Mouse (Mus musculus): ENCODE results near the gene Espnl. TPM values are rescaled to one million over a fixed set of nuclear protein-coding genes. Genes with fewer than 3 reads are reported as not detected.

The Espnl gene
- polyA plus RNA-seq, 1 experiment from 2014 or later, result not detected

DNA sequence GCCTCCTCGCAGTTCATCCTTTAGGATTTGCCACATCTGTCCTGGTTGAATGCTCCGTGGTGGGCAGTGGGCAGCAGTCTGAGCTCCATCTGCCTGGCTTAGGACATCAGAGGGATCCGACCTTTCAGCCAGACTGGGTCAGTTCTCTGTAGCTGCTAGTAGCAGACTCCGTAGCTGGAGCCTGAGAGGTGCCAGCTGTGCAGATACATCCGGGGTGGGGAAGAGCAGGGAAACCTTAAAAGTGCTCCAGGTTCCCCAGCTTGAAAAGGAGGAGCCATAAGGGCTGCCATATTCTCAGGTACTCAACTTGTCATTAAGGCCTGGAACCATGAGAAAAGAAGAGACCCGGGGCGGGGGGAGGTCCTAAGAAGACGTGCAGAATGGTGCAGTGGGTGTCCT is 43.9 kb downstream of the Espnl start:
- H3K4me3 ChIP-seq (ENCODE audit: low read depth, low read length), result peak overlapping the region; percentile 50
- H3K36me3 ChIP-seq (ENCODE audit: insufficient read depth), result peaks cover 13% of the 10 kb centered on the region; the same call in 1 of the 2 replicates
- H3K9ac ChIP-seq, result peak overlapping the region; percentile 69; the same call in 1 of the 2 replicates
- no peak for TF ChIP-seq CTCF (IDR thresholded peaks at IDR 0.05; ENCODE audit: low read depth)
- 0 out of 2 replicates have a peak, but pooled peaks cover 5% of the 10 kb centered on the region for H3K27me3 ChIP-seq (ENCODE audit: insufficient read depth, low read length)
- no peaks in the 10 kb centered on the region for H3K4me1 ChIP-seq (ENCODE audit: insufficient read depth)
- ATAC-seq (ENCODE audit: insufficient read depth), result peak; percentile 10; the same call in 1 of the 2 replicates
- no peak overlapping the region for H3K27ac ChIP-seq (ENCODE audit: low read depth)
- H3K9me3 ChIP-seq (ENCODE audit: low read depth, low read length), result peaks cover 5% of the 10 kb centered on the region; the same call in 1 of the 2 replicates
- DNase-seq, result peak; percentile 37
- peak overlapping the region; percentile 96 for H3K4me2 ChIP-seq
- 18% methylated on average over 8 of the region's 8 CpGs for WGBS

GRCm38 (mm10) chr1:91366215-91367108 is 44.6 kb downstream of the Espnl start, which contains the start of gene Erfe:
Gene Erfe (plus strand): TSS chr1:91366430.
- DNase-seq (peak; percentile 83), ATAC-seq (ENCODE audit: insufficient read depth) (peak; percentile 64)
- TF ChIP-seq CTCF (IDR thresholded peaks at IDR 0.05; ENCODE audit: low read depth), result peak; percentile 69
- Histone ChIP-seq H3K9ac (peak within 1 kb of the TSS; percentile 69), H3K36me3 (ENCODE audit: insufficient read depth) (peaks cover 19% of the 10 kb centered on the region; the same call in 1 of the 2 replicates), H3K4me2 (peak within 1 kb of the TSS; percentile 96), H3K4me1 (ENCODE audit: insufficient read depth) (no peaks in the 10 kb centered on the region), H3K27ac (ENCODE audit: low read depth) (no peak within 1 kb of the TSS), H3K9me3 (ENCODE audit: low read depth, low read length) (peaks cover 5% of the 10 kb centered on the region; the same call in 1 of the 2 replicates), H3K4me3 (ENCODE audit: low read depth, low read length) (peak within 1 kb of the TSS; percentile 50), H3K27me3 (ENCODE audit: insufficient read depth, low read length) (0 out of 2 replicates have a peak, but pooled peaks cover 5% of the 10 kb centered on the region)
- under 1% methylated on average over 68 of the region's 68 CpGs for WGBS

DNA sequence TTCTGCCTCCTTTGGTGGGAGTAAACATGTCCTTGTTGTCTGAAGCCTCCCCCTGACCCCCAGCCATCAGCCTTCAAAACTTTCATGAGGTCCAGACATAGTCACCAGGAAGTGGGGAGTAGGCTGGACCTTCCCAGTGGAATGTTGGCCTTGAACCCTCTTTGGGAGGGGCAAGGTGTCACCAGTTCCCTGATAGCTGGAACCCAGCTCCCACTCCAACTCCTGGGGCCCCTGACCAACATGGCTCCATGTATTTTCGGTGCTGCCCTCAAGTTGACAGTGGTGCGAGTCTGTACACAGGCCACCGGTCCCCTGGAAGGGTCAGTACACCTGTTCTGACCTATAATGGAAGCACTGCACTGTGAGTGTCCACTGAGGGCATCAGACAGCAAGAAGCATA is 45.4 kb downstream of the Espnl start:
- Histone ChIP-seq H3K36me3 (ENCODE audit: insufficient read depth) (peaks cover 26% of the 10 kb centered on the region), H3K9ac (no peak overlapping the region), H3K9me3 (ENCODE audit: low read depth, low read length) (peaks cover 5% of the 10 kb centered on the region; the same call in 1 of the 2 replicates), H3K4me3 (ENCODE audit: low read depth, low read length) (no peak overlapping the region), H3K4me1 (ENCODE audit: insufficient read depth) (no peaks in the 10 kb centered on the region), H3K27me3 (ENCODE audit: insufficient read depth, low read length) (0 out of 2 replicates have a peak, but pooled peaks cover 5% of the 10 kb centered on the region), H3K4me2 (peak overlapping the region; percentile 96), H3K27ac (ENCODE audit: low read depth) (no peak overlapping the region)
- ATAC-seq (ENCODE audit: insufficient read depth), result no peak
- TF ChIP-seq CTCF (IDR thresholded peaks at IDR 0.05; ENCODE audit: low read depth), result no peak
- WGBS, result 92% methylated on average over 3 of the region's 3 CpGs
- DNase-seq, result no peak

DNA sequence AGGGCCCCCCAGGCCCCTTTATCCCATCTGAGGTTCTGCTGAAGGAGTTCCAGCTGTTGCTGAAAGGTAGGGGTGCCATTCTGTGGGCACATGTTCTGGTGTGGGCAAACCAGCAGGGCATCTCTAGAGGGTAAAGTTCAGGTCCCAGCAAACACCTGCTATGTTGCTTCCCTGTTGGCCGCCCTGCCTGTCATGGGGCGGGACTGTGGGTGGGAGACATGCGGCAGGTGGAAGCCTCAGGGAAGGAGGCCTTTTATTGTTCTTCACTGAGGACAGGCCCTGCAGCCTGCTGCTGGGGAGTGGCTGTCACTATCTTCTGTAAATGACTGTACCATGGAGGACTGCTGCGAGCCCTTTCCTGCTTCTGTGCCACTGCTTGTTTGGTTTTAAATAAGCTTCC is 47.5 kb downstream of the Espnl start:
- H3K36me3 ChIP-seq (ENCODE audit: insufficient read depth), result peaks cover 47% of the 10 kb centered on the region
- 0 out of 2 replicates have a peak, but pooled peaks cover 5% of the 10 kb centered on the region for H3K27me3 ChIP-seq (ENCODE audit: insufficient read depth, low read length)
- H3K4me1 ChIP-seq (ENCODE audit: insufficient read depth), result no peaks in the 10 kb centered on the region
- TF ChIP-seq CTCF (IDR thresholded peaks at IDR 0.05; ENCODE audit: low read depth), result no peak
- H3K4me2 ChIP-seq, result no peak overlapping the region
- no peak overlapping the region for H3K27ac ChIP-seq (ENCODE audit: low read depth)
- no peak for DNase-seq
- H3K9ac ChIP-seq, result no peak overlapping the region
- peaks cover 3% of the 10 kb centered on the region; the same call in 1 of the 2 replicates for H3K9me3 ChIP-seq (ENCODE audit: low read depth, low read length)
- H3K4me3 ChIP-seq (ENCODE audit: low read depth, low read length), result no peak overlapping the region
- WGBS, result 53% methylated on average over 4 of the region's 4 CpGs
- ATAC-seq (ENCODE audit: insufficient read depth), result no peak

DNA sequence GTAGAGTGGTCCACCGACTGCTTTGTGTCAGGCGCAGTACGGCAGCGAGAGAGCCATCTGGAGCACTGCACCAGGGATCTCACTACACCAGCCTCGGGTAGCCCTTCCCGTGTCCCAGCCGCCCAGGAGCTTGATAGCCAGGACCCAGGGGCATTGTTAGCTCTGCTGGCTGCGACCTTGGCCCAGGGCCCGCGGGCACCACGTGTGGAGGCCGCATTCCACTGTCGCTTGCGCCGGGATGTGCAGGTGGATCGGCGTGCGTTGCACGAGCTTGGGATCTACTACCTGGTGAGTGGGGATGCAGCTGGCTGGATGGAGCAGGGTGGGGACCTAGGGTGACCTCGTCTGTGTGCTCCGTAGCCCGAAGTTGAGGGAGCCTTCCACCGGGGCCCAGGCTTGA is 48.2 kb downstream of the Espnl start:
- DNase-seq (no peak), ATAC-seq (ENCODE audit: insufficient read depth) (no peak)
- Histone ChIP-seq H3K4me1 (ENCODE audit: insufficient read depth) (no peaks in the 10 kb centered on the region), H3K4me2 (no peak overlapping the region), H3K4me3 (ENCODE audit: low read depth, low read length) (no peak overlapping the region), H3K9me3 (ENCODE audit: low read depth, low read length) (no peaks in the 10 kb centered on the region), H3K27ac (ENCODE audit: low read depth) (no peak overlapping the region), H3K9ac (no peak overlapping the region), H3K27me3 (ENCODE audit: insufficient read depth, low read length) (0 out of 2 replicates have a peak, but pooled peaks cover 5% of the 10 kb centered on the region), H3K36me3 (ENCODE audit: insufficient read depth) (peaks cover 53% of the 10 kb centered on the region)
- TF ChIP-seq CTCF (IDR thresholded peaks at IDR 0.05; ENCODE audit: low read depth), result no peak
- WGBS, result 81% methylated on average over 23 of the region's 23 CpGs

GRCm38 (mm10) chr1:91373414-91373835 is 51.5 kb downstream of the Espnl start:
- H3K36me3 ChIP-seq (ENCODE audit: insufficient read depth), result peaks cover 87% of the 10 kb centered on the region
- ATAC-seq (ENCODE audit: insufficient read depth) (no peak), DNase-seq (no peak)
- no peak overlapping the region for H3K9ac ChIP-seq
- 80% methylated on average over 6 of the region's 6 CpGs for WGBS
- H3K4me2 ChIP-seq, result no peak overlapping the region
- no peaks in the 10 kb centered on the region for H3K27me3 ChIP-seq (ENCODE audit: insufficient read depth, low read length)
- H3K4me1 ChIP-seq (ENCODE audit: insufficient read depth), result no peaks in the 10 kb centered on the region
- TF ChIP-seq CTCF (IDR thresholded peaks at IDR 0.05; ENCODE audit: low read depth), result no peak
- no peaks in the 10 kb centered on the region for H3K9me3 ChIP-seq (ENCODE audit: low read depth, low read length)
- H3K27ac ChIP-seq (ENCODE audit: low read depth), result no peak overlapping the region
- no peak overlapping the region for H3K4me3 ChIP-seq (ENCODE audit: low read depth, low read length)

All from lung, embryonic 14.5 days (tissue).